In genomic region chr2:143723231-143723630, GRCm38 (mm10) we compare ENCODE assay signal across 14 mouse cellular contexts.
DNase-seq lines count a peak whose midpoint lies in the region; ATAC-seq and TF ChIP-seq lines count a peak whose summit lies in the region.
"Had no signal": no experiment of that assay in that cellular context is flagged by ENCODE, and none has a peak within 500 bp of the region (broad histone marks: within the 10 kb centered on the region; RNA-seq: fewer than 3 reads in every experiment).

No protein-coding gene starts in this region.

- no peak overlapping the region for H3K4me2 ChIP-seq in heart, postnatal 0 days (ENCODE audit: low read depth, low read length)
- no peak overlapping the region for H3K4me2 ChIP-seq in midbrain, embryonic 14.5 days (ENCODE audit: low read length)
- H3K4me2 ChIP-seq in stomach, postnatal 0 days (replicated peaks; ENCODE audit: low read depth) = no peak overlapping the region
- H3K4me2 ChIP-seq: hindbrain, embryonic 13.5 days; liver, embryonic 13.5 days; stomach, embryonic 15.5 days had no signal

- H3K9me3 ChIP-seq in heart, postnatal 0 days (replicated peaks; ENCODE audit: control insufficient read depth, low read length) = no peaks in the 10 kb centered on the region
- H3K9me3 ChIP-seq in midbrain, embryonic 14.5 days (ENCODE audit: control insufficient read depth, low read length) = no peaks in the 10 kb centered on the region
- no peaks in the 10 kb centered on the region for H3K9me3 ChIP-seq in midbrain, embryonic 10.5 days (replicated peaks)
- H3K9me3 ChIP-seq in stomach, postnatal 0 days (ENCODE audit: control insufficient read depth, low read length) = no peaks in the 10 kb centered on the region
- H3K9me3 ChIP-seq: hindbrain, embryonic 13.5 days; liver, embryonic 13.5 days; megakaryocyte, embryonic 14.5 days; stomach, embryonic 15.5 days had no signal

- WGBS in heart, postnatal 0 days = 14% methylated on average over 4 of the region's 4 CpGs
- WGBS in midbrain, embryonic 14.5 days = 26% methylated on average over 4 of the region's 4 CpGs
- WGBS in midbrain, embryonic 10.5 days = 26% methylated on average over 4 of the region's 4 CpGs
- 19% methylated on average over 4 of the region's 4 CpGs for WGBS in stomach, postnatal 0 days

- 0 out of 2 replicates have a peak, but pooled peaks have one; percentile 2 for TF ChIP-seq CTCF in heart, postnatal 0 days (IDR thresholded peaks at IDR 0.05; ENCODE audit: low read depth)
- peak; percentile 46 for TF ChIP-seq CTCF in stomach, postnatal 0 days (IDR thresholded peaks at IDR 0.05; ENCODE audit: low read depth)

- H3K27ac ChIP-seq in heart, postnatal 0 days (ENCODE audit: low read depth) = no peak overlapping the region
- H3K27ac ChIP-seq in midbrain, embryonic 14.5 days (replicated peaks; ENCODE audit: low read depth, low read length) = no peak overlapping the region
- H3K27ac ChIP-seq in midbrain, embryonic 10.5 days (replicated peaks) = no peak overlapping the region
- no peak overlapping the region for H3K27ac ChIP-seq in stomach, postnatal 0 days (replicated peaks)
- H3K27ac ChIP-seq: hindbrain, embryonic 13.5 days; liver, embryonic 13.5 days; stomach, embryonic 15.5 days had no signal

- no peaks in the 10 kb centered on the region for H3K27me3 ChIP-seq in heart, postnatal 0 days (ENCODE audit: control insufficient read depth, insufficient read depth, low read length)
- no peaks in the 10 kb centered on the region for H3K27me3 ChIP-seq in midbrain, embryonic 14.5 days (ENCODE audit: control insufficient read depth, insufficient read depth, low read length)
- H3K27me3 ChIP-seq in midbrain, embryonic 10.5 days (ENCODE audit: low read depth, poor library complexity, severe bottlenecking) = no peaks in the 10 kb centered on the region
- H3K27me3 ChIP-seq in stomach, postnatal 0 days (ENCODE audit: control insufficient read depth, insufficient read depth, low read length) = no peaks in the 10 kb centered on the region
- H3K27me3 ChIP-seq: hindbrain, embryonic 13.5 days; liver, embryonic 13.5 days; megakaryocyte, embryonic 14.5 days; stomach, embryonic 15.5 days had no signal

- ATAC-seq in cerebellum, adult (ENCODE audit: insufficient number of reproducible peaks, low FRiP score, low TSS enrichment) = peak; percentile 36; the same call in 1 of the 2 replicates
- no peak for ATAC-seq in heart, postnatal 0 days (ENCODE audit: insufficient read depth, low read depth)
- no peak for ATAC-seq in midbrain, embryonic 14.5 days (ENCODE audit: low FRiP score, low TSS enrichment)
- ATAC-seq in stomach, postnatal 0 days (ENCODE audit: low FRiP score, low TSS enrichment) = no peak

- H3K4me3 ChIP-seq in heart, postnatal 0 days (ENCODE audit: low read depth, low read length) = no peak overlapping the region
- H3K4me3 ChIP-seq in midbrain, embryonic 14.5 days (replicated peaks; ENCODE audit: low read depth, low read length) = no peak overlapping the region
- H3K4me3 ChIP-seq in midbrain, embryonic 10.5 days = no peak overlapping the region
- H3K4me3 ChIP-seq in stomach, postnatal 0 days (ENCODE audit: low read depth, low read length) = no peak overlapping the region
- H3K4me3 ChIP-seq: hindbrain, embryonic 13.5 days; liver, embryonic 13.5 days; megakaryocyte, embryonic 14.5 days; stomach, embryonic 15.5 days had no signal

- no peak overlapping the region for H3K9ac ChIP-seq in heart, postnatal 0 days (replicated peaks; ENCODE audit: low read depth, low read length)
- H3K9ac ChIP-seq in midbrain, embryonic 14.5 days (replicated peaks; ENCODE audit: low read length) = no peak overlapping the region
- no peak overlapping the region for H3K9ac ChIP-seq in stomach, postnatal 0 days (ENCODE audit: low read length)
- H3K9ac ChIP-seq: hindbrain, embryonic 13.5 days; liver, embryonic 13.5 days; stomach, embryonic 15.5 days had no signal

- no peaks in the 10 kb centered on the region for H3K4me1 ChIP-seq in heart, postnatal 0 days (ENCODE audit: control insufficient read depth, insufficient read depth)
- H3K4me1 ChIP-seq in midbrain, embryonic 14.5 days (ENCODE audit: control insufficient read depth, insufficient read depth, low read length) = no peaks in the 10 kb centered on the region
- H3K4me1 ChIP-seq in midbrain, embryonic 10.5 days = no peaks in the 10 kb centered on the region
- no peaks in the 10 kb centered on the region for H3K4me1 ChIP-seq in stomach, postnatal 0 days (replicated peaks; ENCODE audit: control insufficient read depth, insufficient read depth)
- H3K4me1 ChIP-seq: hindbrain, embryonic 13.5 days; liver, embryonic 13.5 days; megakaryocyte, embryonic 14.5 days; stomach, embryonic 15.5 days had no signal

- H3K36me3 ChIP-seq in heart, postnatal 0 days (replicated peaks; ENCODE audit: control insufficient read depth, insufficient read depth, low read length) = no peaks in the 10 kb centered on the region
- no peaks in the 10 kb centered on the region for H3K36me3 ChIP-seq in midbrain, embryonic 14.5 days (ENCODE audit: control insufficient read depth, insufficient read depth, low read length)
- no peaks in the 10 kb centered on the region for H3K36me3 ChIP-seq in midbrain, embryonic 10.5 days
- H3K36me3 ChIP-seq in stomach, postnatal 0 days (ENCODE audit: control insufficient read depth, insufficient read depth, low read length) = no peaks in the 10 kb centered on the region
- H3K36me3 ChIP-seq: hindbrain, embryonic 13.5 days; liver, embryonic 13.5 days; stomach, embryonic 15.5 days had no signal

- TF ChIP-seq EP300 in heart, postnatal 0 days (IDR thresholded peaks at IDR 0.05; ENCODE audit: low read depth) = no peak
- TF ChIP-seq EP300 in stomach, postnatal 0 days (optimal IDR thresholded peaks at IDR 0.05) = no peak

- DNase-seq in cerebellum, adult 9-10 months = no peak
- no peak for DNase-seq in heart, postnatal 0 days (ENCODE audit: low spot score)
- no peak for DNase-seq in heart, adult 8-10 months (ENCODE audit: low spot score)
- DNase-seq in midbrain, embryonic 14.5 days = peak; percentile 41
- DNase-seq in midbrain, embryonic 10.5 days (ENCODE audit: low spot score) = no peak
- no peak for DNase-seq in stomach, postnatal 0 days (ENCODE audit: low spot score)
- no peak for DNase-seq in spleen, adult 18-20 months
- DNase-seq: kidney, postnatal 14 days; liver, embryonic 13.5 days; right cerebral cortex, adult 18-20 months had no signal
